In genomic region chr11:6859898-6860858, GRCm38 (mm10) we compare ENCODE assay signal across 14 mouse cellular contexts. TPM values are rescaled to one million over a fixed set of nuclear protein-coding genes. Genes with fewer than 3 reads are reported as not detected.
A peak's percentile ranks its signal among the peaks of the same experiment; 100 is the strongest.
DNase-seq lines count a peak whose midpoint lies in the region; ATAC-seq lines count a peak whose summit lies in the region.
"Had no signal": no experiment of that assay in that cellular context is flagged by ENCODE, and none has a peak within 500 bp of the region (broad histone marks: within the 10 kb centered on the region; RNA-seq: fewer than 3 reads in every experiment).

No protein-coding gene starts in this region.

- no peaks in the 10 kb centered on the region for H3K27me3 ChIP-seq in hindbrain, embryonic 11.5 days (ENCODE audit: control insufficient read depth, insufficient read depth, low read length)
- no peaks in the 10 kb centered on the region for H3K27me3 ChIP-seq in midbrain, embryonic 12.5 days
- no peaks in the 10 kb centered on the region for H3K27me3 ChIP-seq in kidney, embryonic 15.5 days
- H3K27me3 ChIP-seq: embryonic facial prominence, embryonic 12.5 days had no signal

- WGBS in hindbrain, embryonic 11.5 days = 40% methylated on average over 11 of the region's 11 CpGs
- WGBS in midbrain, embryonic 12.5 days = 27% methylated on average over 11 of the region's 11 CpGs
- 43% methylated on average over 11 of the region's 11 CpGs for WGBS in kidney, embryonic 15.5 days

- H3K27ac ChIP-seq in hindbrain, embryonic 11.5 days (ENCODE audit: low read depth, low read length) = peak overlapping the region; percentile 30; the same call in 1 of the 2 replicates
- H3K27ac ChIP-seq in midbrain, embryonic 12.5 days (replicated peaks) = peak overlapping the region; percentile 69
- no peak overlapping the region for H3K27ac ChIP-seq in kidney, embryonic 15.5 days
- H3K27ac ChIP-seq: embryonic facial prominence, embryonic 12.5 days had no signal

- no peak overlapping the region for H3K4me3 ChIP-seq in hindbrain, embryonic 11.5 days (ENCODE audit: low read depth, low read length)
- H3K4me3 ChIP-seq in midbrain, embryonic 12.5 days = no peak overlapping the region
- no peak overlapping the region for H3K4me3 ChIP-seq in kidney, embryonic 15.5 days (replicated peaks)
- H3K4me3 ChIP-seq: embryonic facial prominence, embryonic 12.5 days had no signal

- H3K36me3 ChIP-seq in hindbrain, embryonic 11.5 days (ENCODE audit: control insufficient read depth, insufficient read depth, low read length) = no peaks in the 10 kb centered on the region
- no peaks in the 10 kb centered on the region for H3K36me3 ChIP-seq in midbrain, embryonic 12.5 days
- H3K36me3 ChIP-seq in kidney, embryonic 15.5 days = no peaks in the 10 kb centered on the region
- H3K36me3 ChIP-seq: embryonic facial prominence, embryonic 12.5 days had no signal

- H3K4me2 ChIP-seq in hindbrain, embryonic 11.5 days (replicated peaks; ENCODE audit: low read depth, low read length) = no peak overlapping the region
- 0 out of 2 replicates have a peak overlapping the region, but pooled peaks have one; percentile 18 for H3K4me2 ChIP-seq in midbrain, embryonic 12.5 days (replicated peaks)
- H3K4me2 ChIP-seq in kidney, embryonic 15.5 days = no peak overlapping the region
- H3K4me2 ChIP-seq: embryonic facial prominence, embryonic 12.5 days; liver, embryonic 11.5 days had no signal

- intact Hi-C loops in left cerebral cortex, postnatal 4 days (cut with DNase I) = no loop called here

- 0 out of 2 replicates have a peak, but pooled peaks cover 2% of the 10 kb centered on the region for H3K4me1 ChIP-seq in hindbrain, embryonic 11.5 days (replicated peaks; ENCODE audit: control insufficient read depth, insufficient read depth, low read length)
- H3K4me1 ChIP-seq in midbrain, embryonic 12.5 days = peaks cover 22% of the 10 kb centered on the region
- H3K4me1 ChIP-seq in kidney, embryonic 15.5 days = no peaks in the 10 kb centered on the region

- H3K9me3 ChIP-seq in hindbrain, embryonic 11.5 days (ENCODE audit: control insufficient read depth, low read length) = no peaks in the 10 kb centered on the region
- no peaks in the 10 kb centered on the region for H3K9me3 ChIP-seq in midbrain, embryonic 12.5 days
- H3K9me3 ChIP-seq in kidney, embryonic 15.5 days (replicated peaks) = no peaks in the 10 kb centered on the region
- H3K9me3 ChIP-seq: embryonic facial prominence, embryonic 12.5 days had no signal

- H3K9ac ChIP-seq in hindbrain, embryonic 11.5 days (ENCODE audit: low read depth, low read length) = no peak overlapping the region
- no peak overlapping the region for H3K9ac ChIP-seq in midbrain, embryonic 12.5 days (replicated peaks)
- no peak overlapping the region for H3K9ac ChIP-seq in kidney, embryonic 15.5 days
- H3K9ac ChIP-seq: embryonic facial prominence, embryonic 12.5 days had no signal

- peak; percentile 91 for ATAC-seq in hindbrain, embryonic 11.5 days (ENCODE audit: low FRiP score)
- peak; percentile 94 for ATAC-seq in midbrain, embryonic 12.5 days (ENCODE audit: low FRiP score, low read depth)
- ATAC-seq in kidney, embryonic 15.5 days (replicated peaks; ENCODE audit: low FRiP score) = no peak
- no peak for ATAC-seq in monocyte, adult 5-6 weeks (replicated peaks; ENCODE audit: insufficient number of reproducible peaks, low FRiP score, low TSS enrichment, poor library complexity, severe bottlenecking)

- peak; percentile 52 for DNase-seq in left cerebral cortex, postnatal 4 days
- DNase-seq in left cerebral cortex, adult 11 months (ENCODE audit: low spot score) = no peak
- peak; percentile 59 for DNase-seq in hindbrain, embryonic 11.5 days (ENCODE audit: low spot score)
- no peak for DNase-seq in thymus, postnatal 25 days
- no peak for DNase-seq in thymus, postnatal 4 days
- DNase-seq: gastrocnemius, postnatal 10 days; heart, postnatal 14 days had no signal

RNA-seq across cellular contexts. Expression of gene Gm11983, which starts 22.7 kb away (rescaled TPM):
- not detected for total RNA-seq in left cerebral cortex, postnatal 4 days (2021)
- not detected in 2 replicates for polyA plus RNA-seq in hindbrain, embryonic 11.5 days (2014; fragmentation: Nextera tagmentation; extraction: Ambion mirVana)
- polyA plus RNA-seq in midbrain, embryonic 12.5 days (2016; fragmentation: Nextera tagmentation; extraction: Ambion mirVana) = not detected in 2 replicates
- polyA plus RNA-seq in kidney, embryonic 15.5 days (2015; fragmentation: Nextera tagmentation; extraction: Ambion mirVana) = not detected in 2 replicates
- total RNA-seq in monocyte, adult 5-6 weeks (2017) = not detected in 3 replicates
- total RNA-seq: gastrocnemius, postnatal 10 days; heart, postnatal 14 days; megakaryocyte progenitor cell, adult 5-6 weeks had no signal
- polyA plus RNA-seq: embryonic facial prominence, embryonic 12.5 days; liver, embryonic 11.5 days; stomach, embryonic 16.5 days had no signal

Comparison
In these comparisons a context has a peak if more than half of its experiments do, and no peak if none do; other contexts are left out.
1. DNase-seq: peak in left cerebral cortex, postnatal 4 days (single experiment) and hindbrain, embryonic 11.5 days (single experiment); none in left cerebral cortex, adult 11 months (single experiment), thymus, postnatal 25 days (single experiment) and thymus, postnatal 4 days (single experiment).
2. ATAC-seq: peak in hindbrain, embryonic 11.5 days (single experiment) and midbrain, embryonic 12.5 days (single experiment); none in kidney, embryonic 15.5 days (single experiment) and monocyte, adult 5-6 weeks (single experiment).